Mouse (Mus musculus): ENCODE data around the gene Lin28a.
A peak's percentile ranks its signal among the peaks of the same experiment; 100 is the strongest.
"Not testable (repeated sequence)": the region's sequence is repeated elsewhere in the genome, so short reads cannot be mapped to it uniquely, and the experiment has no call there.

The Lin28a gene

DNA sequence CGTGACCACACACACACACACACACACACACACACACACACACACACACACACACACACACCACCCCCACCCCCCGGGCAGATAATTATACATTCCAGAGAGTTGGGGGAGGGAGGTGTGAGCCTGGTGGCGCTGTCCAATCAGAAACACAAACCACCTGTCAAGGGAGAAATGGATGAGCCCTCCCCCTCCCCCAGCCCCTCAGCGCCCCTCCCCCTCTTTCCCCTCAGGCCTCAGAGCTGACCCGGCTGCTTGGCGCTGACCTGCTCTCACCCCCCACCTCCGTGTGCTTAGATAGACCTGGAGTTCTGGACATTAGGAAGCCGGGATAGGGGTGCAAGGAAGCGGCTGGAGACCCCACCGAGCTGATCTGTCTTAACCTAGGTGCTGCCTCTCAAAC lies 569 bp upstream of the Lin28a start:
- DNase-seq (ENCODE audit: low spot score in 2 of 2): no peak

DNA sequence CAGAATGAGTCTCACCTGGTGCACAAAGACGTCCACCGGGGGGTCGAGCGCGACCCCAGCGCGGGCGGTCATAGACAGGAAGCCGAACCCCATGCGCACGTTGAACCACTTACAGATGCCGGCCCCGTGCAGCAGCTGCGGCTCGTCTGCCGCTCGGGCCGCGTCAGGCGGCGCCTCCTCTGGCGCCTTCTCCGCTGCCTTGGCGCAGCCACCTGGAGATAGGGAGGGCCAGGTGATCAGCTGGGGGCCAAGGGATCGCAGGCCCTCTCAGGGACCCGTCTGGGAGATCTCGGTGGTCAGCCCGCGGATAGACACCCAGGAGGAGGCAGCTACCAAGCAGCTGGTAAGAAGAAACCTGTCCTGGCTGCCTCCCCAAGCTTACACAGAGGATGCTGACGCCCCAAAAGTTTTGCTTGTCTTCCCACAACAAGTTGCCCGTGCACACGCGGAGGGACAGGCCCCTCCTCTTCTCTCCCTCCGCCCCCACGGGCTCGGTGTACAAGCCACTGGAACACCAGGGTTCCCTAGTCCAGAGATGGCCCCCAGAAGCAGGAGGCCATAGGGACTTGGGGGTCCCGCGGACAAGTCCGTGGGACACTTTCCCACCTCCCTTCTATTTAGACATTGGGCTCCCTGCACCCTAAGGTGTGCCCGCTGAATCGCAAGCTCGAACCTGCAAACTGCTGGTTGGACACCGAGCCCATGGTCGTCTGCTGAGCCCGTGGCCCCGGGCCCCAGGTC lies 433 bp downstream of the Lin28a start:
- DNase-seq (ENCODE audit: low spot score in 2 of 2): no peak

DNA sequence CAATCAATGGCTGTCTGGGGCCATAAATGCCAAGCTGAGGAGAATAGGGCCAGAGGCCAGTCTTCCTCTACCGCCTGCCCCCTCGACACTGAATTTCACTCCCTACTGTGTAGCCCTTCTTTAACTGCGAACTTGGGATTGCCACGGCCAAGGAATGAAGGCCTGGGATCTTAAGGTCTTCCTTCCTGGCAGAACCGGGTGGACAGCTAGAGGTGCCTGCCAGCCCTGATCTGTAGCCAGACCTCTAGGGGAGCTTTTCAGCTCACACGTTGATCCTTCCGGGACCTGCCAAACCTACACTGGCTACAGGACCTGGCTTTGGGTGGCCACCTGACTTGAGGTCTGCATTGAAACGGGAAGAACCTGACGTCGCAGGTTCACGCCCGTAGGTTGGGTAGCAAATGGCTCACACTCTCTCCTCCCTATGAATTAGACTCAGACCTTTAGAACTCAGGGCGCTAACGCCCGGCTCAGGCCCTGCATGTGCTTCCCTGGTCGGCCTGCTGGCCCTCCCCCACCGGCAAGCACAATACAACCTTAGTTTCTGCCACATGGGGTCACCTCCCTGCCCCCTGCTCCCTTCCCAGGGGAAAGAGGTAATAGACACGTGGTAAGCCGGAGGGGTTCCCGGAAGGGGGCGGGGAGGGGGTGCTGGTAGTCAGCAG lies 1.3 kb downstream of the Lin28a start:
- DNase-seq (ENCODE audit: low spot score in 2 of 2): no peak

DNA sequence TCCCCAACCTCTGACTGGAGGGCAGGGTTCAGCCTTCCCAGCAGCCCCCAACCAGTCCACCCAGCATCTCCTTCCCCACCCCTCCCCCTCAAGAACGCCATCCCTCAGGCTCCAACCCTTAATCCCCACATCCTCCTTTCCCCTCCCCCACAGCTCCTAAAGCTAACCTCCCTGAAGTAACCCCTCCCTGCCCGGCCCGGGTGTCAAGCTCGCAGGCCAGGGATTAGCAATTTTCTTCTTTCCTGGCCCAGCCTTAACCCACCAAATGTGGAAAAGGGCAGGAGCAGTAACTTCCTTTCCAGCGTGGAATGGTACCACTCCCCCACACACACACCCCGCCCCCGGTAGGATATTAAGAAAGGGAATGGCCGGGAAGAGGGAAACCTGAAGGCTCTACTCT lies 1.9 kb downstream of the Lin28a start:
- no peak for DNase-seq (ENCODE audit: low spot score in 2 of 2)

DNA sequence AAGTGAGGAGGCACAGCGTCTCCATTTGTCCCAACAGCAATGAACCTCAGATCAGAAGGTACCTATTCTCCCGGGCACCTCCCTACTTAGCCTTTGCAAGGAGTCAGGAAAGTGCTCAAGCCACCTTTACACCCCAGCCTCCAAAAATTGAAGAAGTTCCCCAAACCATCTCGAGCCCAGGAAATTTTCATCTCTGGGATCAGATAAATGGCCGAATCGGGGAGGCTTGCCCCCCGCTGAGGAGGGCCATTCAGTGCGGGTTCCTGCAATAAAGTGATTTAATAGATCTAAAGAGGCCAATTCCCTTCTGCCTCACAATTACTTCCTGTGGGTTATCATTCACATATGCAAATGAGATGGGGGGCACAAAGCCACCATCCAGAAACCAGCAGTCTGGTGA lies 2.4 kb downstream of the Lin28a start:
- DNase-seq (ENCODE audit: low spot score in 2 of 2): no peak

DNA sequence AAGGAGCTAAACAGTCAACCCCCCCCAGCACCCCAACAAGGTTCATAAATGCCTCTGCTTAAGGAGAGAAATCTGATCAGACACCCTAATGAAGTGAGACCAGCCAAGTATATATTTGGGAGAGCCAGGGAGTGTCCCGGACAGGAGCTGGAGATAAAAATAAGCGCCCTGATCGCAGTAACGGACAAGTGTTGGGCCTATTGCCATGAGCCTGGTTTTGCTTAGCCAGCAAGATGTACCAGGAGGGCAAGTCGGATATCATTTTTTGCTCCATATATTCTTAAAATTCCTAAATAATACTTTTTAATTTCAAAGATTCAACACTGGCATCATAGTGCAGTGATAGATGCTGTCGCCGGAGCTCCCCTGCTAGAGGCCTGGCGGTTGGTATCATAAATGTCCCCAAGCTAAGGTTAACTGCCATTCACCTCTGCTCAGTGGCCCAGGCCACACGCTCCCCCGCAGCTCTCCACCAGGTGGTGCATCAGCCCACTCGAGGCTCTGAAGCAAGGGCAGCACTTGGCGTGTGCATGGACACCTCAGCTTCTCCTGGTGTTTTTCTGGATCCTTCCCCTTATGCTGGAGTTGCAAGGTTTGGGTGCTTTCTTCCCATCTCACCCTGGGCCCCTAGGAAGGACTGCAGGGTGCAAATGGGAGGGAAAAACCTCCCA lies 5.6 kb downstream of the Lin28a start:
- DNase-seq (ENCODE audit: low spot score in 2 of 2): no peak

DNA sequence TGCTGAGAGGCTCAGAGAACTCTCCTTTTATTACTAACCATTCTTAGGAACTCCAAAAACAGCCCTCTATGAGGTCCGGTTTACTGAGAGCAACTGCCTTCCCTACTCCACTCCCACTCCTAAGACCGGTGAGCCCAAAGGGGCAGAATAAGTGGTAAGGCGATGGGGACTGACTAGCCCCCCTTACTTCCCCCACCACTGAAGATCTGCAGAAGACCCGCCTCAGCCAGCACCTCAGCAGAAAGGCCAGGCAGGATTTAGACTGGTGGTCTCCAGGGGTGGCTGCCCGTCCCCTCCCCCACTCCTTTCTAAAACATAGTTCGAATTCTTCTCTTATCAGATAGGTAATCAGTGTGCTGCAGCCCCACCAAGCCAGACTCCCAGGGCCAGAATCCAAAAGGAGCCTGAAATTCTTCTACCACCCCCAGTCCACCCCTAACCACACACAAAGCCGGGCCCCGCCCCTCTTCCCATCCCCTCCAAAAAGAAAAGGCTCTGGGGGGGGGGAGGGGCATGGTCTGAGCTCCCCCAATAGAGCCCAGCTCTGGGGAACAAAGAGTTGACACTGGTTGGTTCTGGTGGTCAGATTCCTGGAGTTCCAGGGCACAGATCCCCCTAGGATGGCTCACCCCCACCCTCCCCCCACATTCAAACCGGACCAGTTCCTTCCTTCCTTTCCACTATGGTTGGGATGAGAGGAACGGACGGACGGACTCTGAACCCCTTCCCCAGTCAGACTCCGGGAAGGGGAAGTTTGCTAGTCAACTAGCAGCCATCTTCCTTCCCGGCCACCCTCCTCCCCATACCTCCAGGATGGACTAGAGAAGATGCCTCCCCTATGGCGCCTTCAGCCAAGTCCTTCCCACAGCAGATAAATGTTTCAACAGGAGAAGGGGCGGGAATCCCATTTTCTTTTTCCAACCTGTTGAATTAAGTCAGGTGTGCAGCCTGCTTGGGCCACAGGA lies 6.9 kb downstream of the Lin28a start:
- no peak for DNase-seq (ENCODE audit: low spot score in 2 of 2)

DNA sequence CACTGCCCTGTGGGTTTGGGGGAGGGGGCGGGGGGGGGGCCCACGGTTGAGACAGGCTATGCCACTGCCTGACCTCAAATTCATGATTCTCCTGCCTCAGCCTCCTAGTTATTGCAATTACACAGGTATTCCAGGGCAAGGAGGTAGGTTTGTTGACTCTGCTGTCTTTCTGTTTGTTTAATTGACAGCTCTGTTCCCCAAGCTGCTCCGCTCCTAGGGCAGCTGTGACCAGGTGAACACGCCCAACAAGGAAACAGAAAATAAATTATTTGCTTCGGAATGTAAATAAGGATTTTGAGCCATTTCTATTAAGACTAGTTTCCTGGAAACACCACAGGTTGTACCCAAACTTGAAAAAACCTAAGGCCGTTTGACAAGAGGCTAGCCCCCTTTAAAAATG lies 8.9 kb downstream of the Lin28a start:
- no peak for DNase-seq (ENCODE audit: low spot score in 2 of 2)

DNA sequence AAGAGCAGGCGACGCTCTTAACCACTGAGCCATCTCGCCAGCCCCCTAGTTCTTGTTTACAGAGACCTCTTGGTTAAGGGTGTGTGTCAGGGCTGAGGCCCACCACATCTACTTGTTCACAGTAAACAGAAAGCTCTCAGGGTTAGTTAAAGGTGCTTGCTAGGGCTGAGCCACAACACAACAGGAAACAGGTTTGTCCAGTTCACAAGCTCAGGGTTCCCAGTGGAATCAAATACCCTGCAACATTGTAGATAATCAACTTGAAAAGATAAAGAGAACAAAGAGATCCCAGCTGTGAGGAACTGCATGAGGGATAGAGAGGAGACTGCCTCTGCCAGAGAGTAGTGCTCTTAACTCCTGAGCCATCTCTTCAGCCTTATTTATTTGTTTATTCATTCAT lies 11.8 kb downstream of the Lin28a start:
- DNase-seq (ENCODE audit: low spot score in 2 of 2): no peak

DNA sequence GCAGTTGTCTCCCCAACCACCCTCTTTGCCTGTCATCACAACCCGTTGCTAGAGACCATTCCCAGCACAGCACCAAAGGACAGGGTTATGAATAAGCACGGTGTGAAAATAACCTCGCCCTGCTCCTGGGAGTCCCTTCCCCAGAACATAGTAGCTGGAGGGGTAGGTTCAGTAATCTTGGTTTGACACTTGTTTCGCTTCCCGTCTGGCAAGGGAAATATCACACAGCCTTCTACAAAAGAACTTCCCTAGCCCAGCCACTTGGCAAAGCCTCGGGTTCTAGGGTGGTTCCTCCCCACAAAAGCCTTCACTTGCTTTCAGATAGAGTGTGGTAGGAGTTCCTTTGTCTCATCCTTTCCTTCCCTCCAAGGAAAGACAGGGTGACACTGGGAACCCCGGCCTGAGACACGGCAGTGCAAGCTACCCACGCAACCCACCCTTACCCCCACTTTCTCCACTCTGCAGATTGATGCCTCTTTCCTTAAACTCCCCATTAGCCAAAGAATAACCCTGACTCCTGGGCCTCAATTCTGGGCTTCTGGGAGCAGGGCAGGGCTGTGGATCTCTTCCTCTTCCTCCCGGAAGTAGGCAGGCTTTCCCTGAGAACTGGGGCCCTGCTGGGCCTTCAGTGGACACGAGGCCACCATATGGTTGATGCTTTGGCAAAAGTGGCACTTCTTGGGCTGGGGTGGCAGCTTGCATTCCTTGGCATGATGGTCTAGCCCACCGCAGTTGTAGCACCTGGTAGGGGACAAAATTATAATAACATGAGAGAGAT lies 12.9 kb downstream of the Lin28a start:
- DNase-seq (ENCODE audit: low spot score in 2 of 2): no peak

DNA sequence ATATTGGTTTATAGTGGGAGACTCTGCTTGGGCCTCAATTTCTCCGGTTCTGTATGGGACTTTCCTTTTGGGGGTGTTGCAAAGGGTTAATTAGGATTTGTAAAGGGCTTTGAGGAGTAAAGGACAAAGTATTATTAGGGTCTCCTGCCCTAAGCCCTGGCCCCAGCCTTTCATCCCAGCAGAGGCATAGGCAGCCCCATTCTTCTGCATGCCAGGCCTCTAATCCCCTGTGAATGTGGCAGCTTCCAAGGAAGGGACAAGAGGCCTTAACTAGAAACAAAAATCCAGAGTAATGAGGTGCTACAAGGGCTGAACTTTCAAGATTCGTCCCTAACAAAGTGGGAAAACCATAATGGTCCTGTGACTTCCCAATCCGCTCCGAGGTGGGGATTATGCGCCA lies 15.7 kb downstream of the Lin28a start:
- DNase-seq (ENCODE audit: low spot score in 2 of 2): no peak

DNA sequence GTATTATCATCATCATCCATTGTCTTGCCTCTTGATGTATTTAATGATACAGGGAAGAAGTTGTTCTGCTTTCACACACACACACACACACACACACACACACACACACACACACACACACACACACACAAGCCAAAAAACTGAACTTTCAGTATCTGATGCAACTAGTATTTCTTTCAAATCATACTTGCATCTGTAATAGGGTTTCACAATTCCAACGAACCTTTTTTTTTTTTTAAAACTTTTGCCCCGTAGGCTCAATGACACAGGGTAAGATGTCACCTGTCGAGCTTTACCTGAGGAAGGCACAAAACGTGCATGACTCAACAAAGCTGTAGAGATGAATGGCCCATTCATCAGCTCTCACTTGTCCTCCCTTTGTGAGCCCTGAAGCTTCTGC lies 16.4 kb downstream of the Lin28a start:
- no peak for DNase-seq (ENCODE audit: low spot score in 2 of 2)

DNA sequence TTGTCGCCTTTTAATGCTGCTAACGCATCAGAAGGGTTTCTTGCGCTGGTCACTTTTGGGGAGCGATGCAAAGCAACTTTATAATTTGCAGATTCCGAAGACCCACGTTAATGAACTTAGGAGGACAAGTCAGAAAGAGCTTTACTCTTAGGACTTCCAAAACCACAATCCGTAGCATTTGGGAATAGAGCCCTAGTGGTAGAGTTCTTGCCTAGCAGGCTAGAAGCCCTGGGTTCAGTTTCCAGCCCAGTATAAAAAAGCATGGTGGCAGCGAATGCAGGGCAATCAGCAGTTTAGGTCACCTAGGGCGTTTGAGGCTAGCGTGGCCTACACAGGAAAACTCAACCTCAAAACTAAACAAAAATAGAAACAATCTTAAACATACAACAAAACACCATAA lies 16.9 kb downstream of the Lin28a start:
- no peak for DNase-seq (ENCODE audit: low spot score in 2 of 2)

DNA sequence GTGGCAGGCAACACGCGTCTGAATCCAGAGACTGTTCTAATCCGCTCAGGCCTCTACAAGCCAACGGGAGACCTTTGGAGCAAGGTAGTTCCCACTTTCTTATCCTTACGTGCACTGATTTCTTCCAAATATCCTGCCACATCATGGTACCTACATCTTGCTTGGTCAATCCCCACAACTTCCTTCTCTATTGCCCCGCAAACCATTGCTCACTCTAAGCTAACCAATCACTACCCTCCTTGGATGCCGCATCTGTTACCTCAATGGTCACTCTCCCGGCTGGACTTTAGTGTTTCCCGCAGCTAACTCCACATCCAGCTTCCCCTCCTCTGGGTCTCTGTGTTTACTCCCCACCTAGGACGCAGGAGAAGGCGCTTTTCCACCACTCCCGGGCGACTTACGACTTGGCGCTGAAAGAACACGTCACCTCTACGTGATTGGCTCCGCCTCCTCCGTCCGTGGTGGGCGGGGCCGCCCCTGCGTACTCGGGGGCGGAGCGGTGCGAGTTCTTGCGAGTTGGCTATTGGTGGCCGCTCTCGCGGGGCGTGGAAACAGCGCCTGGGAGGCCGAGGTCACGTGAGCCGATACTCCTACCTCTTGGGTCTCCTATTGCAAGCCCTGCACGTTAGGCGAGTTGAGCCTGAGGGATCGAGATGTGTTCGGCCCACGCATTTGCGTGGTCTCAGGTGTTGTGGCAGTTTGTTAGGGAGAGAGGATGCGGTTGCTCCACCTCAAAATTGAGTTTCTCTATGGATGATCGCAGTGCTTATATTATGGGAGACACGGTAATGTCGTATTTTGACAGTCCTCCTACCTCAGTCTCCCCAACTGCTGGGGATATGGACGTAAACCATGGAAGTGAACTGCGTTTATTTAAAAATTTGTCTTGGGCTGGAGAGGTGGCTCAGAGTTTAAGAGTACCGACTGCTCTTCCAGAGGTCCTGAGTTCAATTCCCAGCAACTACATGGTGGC lies 17.9 kb downstream of the Lin28a start, which contains the start of gene Dhdds:
Gene Dhdds (minus strand): TSS at position 453 of the 973 bp plus-strand sequence.
- peak; percentile 94 to 96 for DNase-seq (ENCODE audit: low spot score in 2 of 2)

DNA sequence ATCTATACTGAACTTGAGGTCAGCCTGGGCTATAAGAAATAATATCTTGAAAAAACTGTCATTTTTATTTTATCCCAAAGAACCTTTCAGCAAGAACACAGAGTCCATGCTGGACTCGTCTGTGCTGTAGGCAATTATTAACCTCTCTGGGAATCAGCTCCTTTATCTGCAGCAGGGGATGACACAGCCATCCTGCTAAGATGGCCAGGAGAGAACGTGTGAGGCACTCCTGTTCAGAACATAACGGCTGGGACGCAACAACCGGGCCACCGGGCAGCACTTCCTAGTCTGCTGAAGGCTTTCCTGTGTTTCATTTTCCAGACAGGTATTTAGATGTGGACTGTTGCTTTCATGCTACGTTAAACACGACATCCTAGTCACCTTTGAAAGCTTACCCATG lies 23.9 kb downstream of the Lin28a start:
- no peak for DNase-seq (ENCODE audit: low spot score in 2 of 2)

DNA sequence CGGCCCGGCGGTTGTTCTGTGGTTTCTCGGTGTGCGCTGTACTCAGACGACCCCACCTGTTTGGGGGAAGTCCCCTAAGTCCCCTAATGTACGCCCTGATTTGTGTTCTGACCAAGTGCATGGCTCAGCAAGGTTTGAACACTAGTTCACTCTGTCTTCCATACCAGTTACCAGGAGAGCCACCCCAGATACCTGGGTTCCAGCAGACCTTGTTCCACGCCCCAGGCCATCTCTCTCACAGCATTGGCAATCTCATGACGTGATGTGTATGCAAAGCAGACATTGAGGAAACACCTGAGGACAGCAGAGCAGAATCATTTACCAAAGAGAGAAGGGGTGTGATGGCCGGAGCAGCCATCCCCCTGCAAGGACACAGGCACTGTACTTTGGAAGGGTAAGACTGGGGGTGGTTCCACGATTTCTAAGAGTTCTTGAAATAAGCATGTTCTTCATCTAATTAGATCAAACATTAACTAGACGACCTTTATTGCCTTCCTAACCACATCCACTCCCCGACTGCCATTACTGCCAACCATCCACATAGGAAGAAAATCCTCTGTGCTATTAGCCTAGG lies 27.5 kb downstream of the Lin28a start:
- DNase-seq (ENCODE audit: low spot score in 2 of 2): no peak

DNA sequence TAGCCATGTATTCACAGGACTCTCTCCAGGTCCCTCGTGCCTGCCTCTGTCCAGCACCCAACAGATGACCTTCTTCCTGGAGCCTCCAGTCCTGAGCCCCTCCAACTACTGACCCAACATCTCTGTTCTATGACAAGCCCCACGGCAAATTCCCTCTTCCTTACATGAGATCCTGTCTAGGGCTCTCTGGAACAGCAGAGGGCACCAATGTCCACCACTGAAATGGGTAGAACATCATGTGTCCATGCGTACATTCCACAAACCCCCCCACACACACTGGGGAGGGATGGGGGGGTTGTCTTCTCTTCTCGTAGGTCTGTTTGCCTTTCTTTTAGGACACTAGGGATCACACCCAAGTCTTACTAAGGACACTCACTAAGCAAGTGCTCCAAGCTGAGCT lies 28.6 kb downstream of the Lin28a start:
- no peak for DNase-seq (ENCODE audit: low spot score in 2 of 2)

DNA sequence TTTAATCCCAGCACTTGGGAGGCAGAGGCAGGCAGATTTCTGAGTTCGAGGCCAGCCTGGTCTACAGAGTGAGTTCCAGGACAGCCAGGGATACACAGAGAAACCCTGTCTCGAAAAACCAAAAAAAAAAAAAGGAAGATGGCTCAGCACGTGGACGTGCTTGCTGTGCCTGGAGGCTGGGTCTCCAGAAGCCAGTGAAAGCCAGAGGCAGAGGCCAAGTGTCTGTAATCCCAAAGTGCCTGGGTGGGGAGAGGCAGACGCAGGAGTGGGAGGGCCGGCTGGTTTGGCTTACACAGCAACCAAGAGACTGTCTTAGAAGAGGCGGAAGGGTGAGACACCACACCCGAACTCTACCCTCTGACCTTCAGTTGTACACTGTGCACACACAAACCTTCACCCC lies 30.4 kb downstream of the Lin28a start:
- not testable (repeated sequence) for DNase-seq (ENCODE audit: low spot score in 2 of 2)

DNA sequence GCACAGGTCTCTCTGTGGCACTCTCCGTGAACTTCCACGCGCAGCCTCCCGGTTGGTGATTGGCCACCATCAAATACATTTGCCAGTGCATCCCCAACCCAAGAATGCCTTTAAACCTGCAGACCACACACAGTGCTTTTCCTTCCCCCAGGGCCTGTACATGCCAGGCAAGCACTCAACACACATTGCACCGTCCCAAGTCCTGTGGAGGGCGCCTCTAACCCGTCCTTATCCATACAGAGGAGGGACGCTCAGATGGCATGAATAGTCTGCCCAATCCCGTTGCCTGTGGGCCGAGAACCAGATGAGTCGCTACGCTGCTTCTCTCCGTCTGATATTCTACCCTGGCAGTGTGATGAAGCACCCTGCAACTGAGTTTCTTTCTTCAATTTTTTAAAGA lies 35.7 kb downstream of the Lin28a start:
- no peak for DNase-seq (ENCODE audit: low spot score in 2 of 2)

DNA sequence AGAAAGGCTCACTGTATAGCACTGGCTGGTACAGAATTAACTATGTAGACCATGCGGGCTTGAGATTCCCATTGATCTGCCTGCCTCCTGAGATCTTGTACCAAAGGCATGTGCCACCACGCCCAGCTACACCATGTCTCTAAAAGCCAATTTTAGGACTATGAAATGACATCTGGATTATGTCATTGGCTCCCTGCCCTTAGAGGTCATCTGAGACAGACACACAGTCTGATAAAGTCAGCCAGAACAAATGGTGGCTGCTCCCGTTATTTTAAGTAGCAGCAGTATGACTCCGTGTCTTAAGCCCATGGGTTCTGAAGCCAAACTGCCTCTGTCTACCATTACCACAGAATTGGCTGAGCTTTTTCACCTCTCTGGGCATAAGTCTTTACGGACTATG lies 38.1 kb downstream of the Lin28a start:
- DNase-seq (ENCODE audit: low spot score in 2 of 2): no peak

All from frontal cortex, postnatal 36 days (tissue).